Mouse (Mus musculus) hindbrain, embryonic 16.5 days (tissue): ENCODE data around the gene Rnase9. TPM values are rescaled to one million over a fixed set of nuclear protein-coding genes. Genes with fewer than 3 reads are reported as not detected.

Experiments used
- ATAC-seq: fragments of 200-750 bp; cut with Nextera tagmentation; 2 replicates; pipeline ENCODE4 v1.8.0; 2017; ENCODE audit warnings: moderate TSS enrichment, moderate library complexity
- H3K27ac ChIP-seq: fragments of 300-500 bp; sonication (generic); 2 replicates; pipeline ENCODE4 v1.5.1; 2014; ENCODE audit warnings: low read depth, mild to moderate bottlenecking, control low read depth, low read length, moderate library complexity
- H3K27me3 ChIP-seq: fragments of 300-500 bp; sonication (generic); replicated peaks from 2 replicates; pipeline ENCODE4 v1.6.1; 2014; ENCODE audit warnings: low read length; ENCODE audit not compliant: control insufficient read depth, insufficient read depth
- H3K36me3 ChIP-seq: fragments of 300-500 bp; sonication (generic); 2 replicates; pipeline ENCODE4 v1.6.1; 2014; ENCODE audit warnings: mild to moderate bottlenecking, low read length, moderate library complexity, mixed read lengths; ENCODE audit not compliant: control insufficient read depth, insufficient read depth
- H3K4me1 ChIP-seq: fragments of 300-500 bp; sonication (generic); 2 replicates; pipeline ENCODE4 v1.6.1; 2014; ENCODE audit warnings: low read depth, low read length; ENCODE audit not compliant: control insufficient read depth, insufficient read depth
- H3K4me2 ChIP-seq: fragments of 300-500 bp; sonication (generic); 2 replicates; pipeline ENCODE4 v1.6.1; 2014; ENCODE audit warnings: mild to moderate bottlenecking, low read length, control low read depth, moderate library complexity
- H3K4me3 ChIP-seq: fragments of 300-500 bp; sonication (generic); 2 replicates; pipeline ENCODE4 v1.5.1; 2014; ENCODE audit warnings: mild to moderate bottlenecking, low read length, control low read depth, moderate library complexity
- H3K9ac ChIP-seq: fragments of 300-500 bp; sonication (generic); 2 replicates; pipeline ENCODE4 v1.6.1; 2014; ENCODE audit warnings: low read depth, mild to moderate bottlenecking, control low read depth, low read length, moderate library complexity
- H3K9me3 ChIP-seq: fragments of 300-500 bp; sonication (generic); 2 replicates; pipeline ENCODE4 v1.6.1; 2014; ENCODE audit warnings: mild to moderate bottlenecking, low read length, moderate library complexity; ENCODE audit not compliant: control insufficient read depth
- WGBS: fragments of 180-500 bp; shearing (Covaris S2); extraction: QIAGEN DNeasy Blood & Tissue Kit; methylation state at CpG from one replicate; pipeline ENCODE4 v1.1.7; 2014; 5-methylcytosine and 5-hydroxymethylcytosine counted together
- polyA plus RNA-seq: library from polyadenylated mRNA; unstranded; fragments of >200 nt; fragmentation: Nextera tagmentation; extraction: Ambion mirVana; gene quantifications from 2 replicates; pipeline ENCODE4 v1.2.1, GENCODE M21; 2015

Gene Rnase9
- polyA plus RNA-seq = not detected in 2 replicates

- H3K27me3 ChIP-seq = no peaks in the 10 kb centered on the region
- ATAC-seq = no peak
- H3K4me3 ChIP-seq = no peak within 1 kb of the TSS
- H3K9me3 ChIP-seq = no peaks in the 10 kb centered on the region
- no peaks in the 10 kb centered on the region for H3K36me3 ChIP-seq
- no peak within 1 kb of the TSS for H3K4me2 ChIP-seq
- 60% methylated on average over 6 of the region's 6 CpGs for WGBS
- no peak within 1 kb of the TSS for H3K27ac ChIP-seq
- no peak within 1 kb of the TSS for H3K9ac ChIP-seq
- no peaks in the 10 kb centered on the region for H3K4me1 ChIP-seq
Observed at GRCm38 (mm10) chr14:51041769-51042168, at the start of gene Rnase9. Gene Rnase9 (minus strand): TSS chr14:51041869.

GRCm38 (mm10) chr14:51090077-51090781 is 48.6 kb upstream of the Rnase9 start:
- under 1% methylated on average over 27 of the region's 27 CpGs for WGBS
- H3K4me1 ChIP-seq = no peaks in the 10 kb centered on the region; the same call in 1 of the 2 replicates
- peak overlapping the region; percentile 78 for H3K4me2 ChIP-seq
- H3K9ac ChIP-seq = peak overlapping the region; percentile 65
- H3K4me3 ChIP-seq = peak overlapping the region; percentile 84
- H3K36me3 ChIP-seq = no peaks in the 10 kb centered on the region
- no peaks in the 10 kb centered on the region for H3K27me3 ChIP-seq
- peak; percentile 60 for ATAC-seq
- H3K27ac ChIP-seq = peak overlapping the region; percentile 83
- no peaks in the 10 kb centered on the region for H3K9me3 ChIP-seq

GRCm38 (mm10) chr14:51089674-51090076 is 48.0 kb upstream of the Rnase9 start:
- Histone ChIP-seq H3K27me3 (no peaks in the 10 kb centered on the region), H3K4me3 (peak overlapping the region; percentile 84), H3K9ac (peak overlapping the region; percentile 65), H3K4me1 (no peaks in the 10 kb centered on the region; the same call in 1 of the 2 replicates), H3K36me3 (no peaks in the 10 kb centered on the region), H3K27ac (peak overlapping the region; percentile 83), H3K9me3 (no peaks in the 10 kb centered on the region), H3K4me2 (peak overlapping the region; percentile 78)
- WGBS = under 1% methylated on average over 15 of the region's 15 CpGs
- ATAC-seq = no peak

- peak overlapping the region; percentile 83 for H3K27ac ChIP-seq
- WGBS = 0% methylated on average over 34 of the region's 34 CpGs
- peak overlapping the region; percentile 84 for H3K4me3 ChIP-seq
- no peaks in the 10 kb centered on the region for H3K36me3 ChIP-seq
- peak; percentile 96 for ATAC-seq
- H3K27me3 ChIP-seq = no peaks in the 10 kb centered on the region
- H3K9me3 ChIP-seq = no peaks in the 10 kb centered on the region
- no peaks in the 10 kb centered on the region; the same call in 1 of the 2 replicates for H3K4me1 ChIP-seq
- peak overlapping the region; percentile 78 for H3K4me2 ChIP-seq
- peak overlapping the region; percentile 65 for H3K9ac ChIP-seq
Observed at GRCm38 (mm10) chr14:51088970-51089673, 47.5 kb upstream of the Rnase9 start.

GRCm38 (mm10) chr14:51088166-51088969 is 46.7 kb upstream of the Rnase9 start:
- Histone ChIP-seq H3K36me3 (no peaks in the 10 kb centered on the region), H3K4me2 (peak overlapping the region; percentile 78), H3K9me3 (no peaks in the 10 kb centered on the region), H3K9ac (peak overlapping the region; percentile 64), H3K4me1 (peaks cover 3% of the 10 kb centered on the region), H3K27me3 (peaks cover 4% of the 10 kb centered on the region), H3K4me3 (peak overlapping the region; percentile 84), H3K27ac (peak overlapping the region; percentile 83)
- ATAC-seq = peak; percentile 34
- WGBS = under 1% methylated on average over 23 of the region's 23 CpGs

GRCm38 (mm10) chr14:51087762-51088161 is 46.1 kb upstream of the Rnase9 start:
- peak overlapping the region; percentile 78 for H3K4me2 ChIP-seq
- peaks cover 4% of the 10 kb centered on the region for H3K4me1 ChIP-seq
- no peak overlapping the region; the same call in 1 of the 2 replicates for H3K9ac ChIP-seq
- H3K9me3 ChIP-seq = no peaks in the 10 kb centered on the region
- no peaks in the 10 kb centered on the region for H3K36me3 ChIP-seq
- H3K27me3 ChIP-seq = peaks cover 4% of the 10 kb centered on the region
- H3K4me3 ChIP-seq = peak overlapping the region; percentile 84
- WGBS = 11% methylated on average over 9 of the region's 9 CpGs
- no peak for ATAC-seq
- H3K27ac ChIP-seq = no peak overlapping the region; the same call in 1 of the 2 replicates

GRCm38 (mm10) chr14:51085911-51086310 is 44.2 kb upstream of the Rnase9 start:
- no peak overlapping the region for H3K9ac ChIP-seq
- no peak overlapping the region for H3K4me3 ChIP-seq
- no peaks in the 10 kb centered on the region for H3K9me3 ChIP-seq
- ATAC-seq = no peak
- WGBS = 79% methylated on average over 4 of the region's 4 CpGs
- no peak overlapping the region for H3K4me2 ChIP-seq
- H3K27ac ChIP-seq = no peak overlapping the region
- peaks cover 7% of the 10 kb centered on the region for H3K4me1 ChIP-seq
- peaks cover 4% of the 10 kb centered on the region for H3K27me3 ChIP-seq
- no peaks in the 10 kb centered on the region for H3K36me3 ChIP-seq

GRCm38 (mm10) chr14:51085086-51085485 is 43.4 kb upstream of the Rnase9 start:
- H3K4me2 ChIP-seq = no peak overlapping the region
- H3K27ac ChIP-seq = no peak overlapping the region
- H3K9ac ChIP-seq = no peak overlapping the region
- no peaks in the 10 kb centered on the region for H3K9me3 ChIP-seq
- peaks cover 4% of the 10 kb centered on the region for H3K27me3 ChIP-seq
- no peak overlapping the region for H3K4me3 ChIP-seq
- 74% methylated on average over 2 of the region's 2 CpGs for WGBS
- no peaks in the 10 kb centered on the region for H3K36me3 ChIP-seq
- peaks cover 7% of the 10 kb centered on the region for H3K4me1 ChIP-seq
- ATAC-seq = no peak
